Mouse (Mus musculus): ENCODE results near the gene Tpi1.

Tpi1 gene

GRCm38 (mm10) chr6:124770511-124770910, 43.6 kb downstream of the Tpi1 start:
- no peak for DNase-seq (ENCODE audit: low spot score)

- no peak for DNase-seq (ENCODE audit: low spot score)
Measured at GRCm38 (mm10) chr6:124770013-124770412, 44.1 kb downstream of the Tpi1 start.

GRCm38 (mm10) chr6:124769101-124769765, 44.9 kb downstream of the Tpi1 start, which contains the start of gene Eno2:
TSS of gene Eno2 (minus strand) at chr6:124769673.
- no peak for DNase-seq (ENCODE audit: low spot score)

GRCm38 (mm10) chr6:124768704-124769044, 45.4 kb downstream of the Tpi1 start:
- no peak for DNase-seq (ENCODE audit: low spot score)

- no peak for DNase-seq (ENCODE audit: low spot score)
Measured at GRCm38 (mm10) chr6:124767920-124768703, 46.0 kb downstream of the Tpi1 start.

- no peak for DNase-seq (ENCODE audit: low spot score)
Measured at GRCm38 (mm10) chr6:124767536-124767919, 46.6 kb downstream of the Tpi1 start.

GRCm38 (mm10) chr6:124765951-124766350, 48.1 kb downstream of the Tpi1 start:
- no peak for DNase-seq (ENCODE audit: low spot score)

All from urinary bladder, postnatal 10 days (tissue).